Mouse (Mus musculus) MEL (cell line): Measurements from ENCODE around the gene Ifna2.

Experiments used
- CHD1 ChIP-seq: IDR thresholded peaks from 2 replicates; pipeline ENCODE4 v1.6.1; 2012; ENCODE audit warnings: low read depth, mild to moderate bottlenecking, inconsistent platforms, low read length, improper control_type of control experiment
- CTCF ChIP-seq, 3 experiments: IDR thresholded peaks in 2 of 3; conservative IDR thresholded peaks in 1 of 3; 2 replicates each; pipeline ENCODE4 v1.5.1; 2011 to 2012; ENCODE audit warnings: low read length in 3 of 3, low read depth in 2 of 3, mild to moderate bottlenecking in 2 of 3, improper control_type of control experiment in 1 of 3, inconsistent platforms in 1 of 3, mixed read lengths in 1 of 3, moderate library complexity in 1 of 3; ENCODE audit not compliant: control insufficient read depth in 1 of 3, insufficient read depth in 1 of 3, poor library complexity in 1 of 3, severe bottlenecking in 1 of 3
- E2F4 ChIP-seq: IDR thresholded peaks from 2 replicates; pipeline ENCODE4 v1.6.1; 2011; ENCODE audit warnings: low read depth, low read length, improper control_type of control experiment, borderline replicate concordance
- EP300 ChIP-seq, 2 experiments: IDR thresholded peaks; 2 replicates each; pipeline ENCODE4 v1.6.1; 2011; ENCODE audit warnings: improper control_type of control experiment in 2 of 2, low read length in 2 of 2, low read depth in 1 of 2, mild to moderate bottlenecking in 1 of 2
- JUND ChIP-seq: IDR thresholded peaks from 2 replicates; pipeline ENCODE4 v1.6.1; 2011; ENCODE audit warnings: low read depth, mild to moderate bottlenecking, improper control_type of control experiment, low read length
- MAZ ChIP-seq: IDR thresholded peaks from 2 replicates; pipeline ENCODE4 v1.6.1; 2012; ENCODE audit warnings: low read depth, mild to moderate bottlenecking, inconsistent platforms, low read length, improper control_type of control experiment
- POLR2A ChIP-seq, 2 experiments: IDR thresholded peaks; 2 replicates each; pipeline ENCODE4 v1.6.1; 2011 to 2012; ENCODE audit warnings: low read length in 2 of 2, mild to moderate bottlenecking in 2 of 2, control low read depth in 1 of 2, improper control_type of control experiment in 1 of 2, low read depth in 1 of 2, moderate library complexity in 1 of 2; ENCODE audit not compliant: control insufficient read depth in 1 of 2, insufficient read depth in 1 of 2, poor library complexity in 1 of 2
- USF1 ChIP-seq: IDR thresholded peaks from 2 replicates; pipeline ENCODE4 v1.6.1; 2014; ENCODE audit warnings: low read depth, mild to moderate bottlenecking, inconsistent platforms, low read length, improper control_type of control experiment, moderate library complexity

GRCm38 (mm10) chr4:88707128-88707826 lies 23.6 kb upstream of the Ifna2 start:
- TF ChIP-seq USF1 (no peak), MAZ (no peak), POLR2A (IDR thresholded peaks at IDR 0.05; ENCODE audit: control insufficient read depth in 1 of 2, insufficient read depth in 1 of 2, low read depth in 1 of 2, low read length in 2 of 2, poor library complexity in 1 of 2) (no peak), CTCF (IDR thresholded peaks at IDR 0.05 in 2 of 3, conservative IDR thresholded peaks at IDR 0.05 in 1 of 3; ENCODE audit: control insufficient read depth in 1 of 3, insufficient read depth in 1 of 3, low read depth in 2 of 3, low read length in 3 of 3, poor library complexity in 1 of 3, severe bottlenecking in 1 of 3) (no peak), JUND (no peak), E2F4 (no peak), EP300 (IDR thresholded peaks at IDR 0.05; ENCODE audit: low read depth in 1 of 2, low read length in 2 of 2) (no peak), CHD1 (no peak)
